Mouse (Mus musculus): ENCODE data around the gene Rbm39. TPM values are rescaled to one million over a fixed set of nuclear protein-coding genes. Genes with fewer than 3 reads are reported as not detected.

The Rbm39 gene
- polyA plus RNA-seq, 1 experiment from 2014 or later: 369 TPM

DNA sequence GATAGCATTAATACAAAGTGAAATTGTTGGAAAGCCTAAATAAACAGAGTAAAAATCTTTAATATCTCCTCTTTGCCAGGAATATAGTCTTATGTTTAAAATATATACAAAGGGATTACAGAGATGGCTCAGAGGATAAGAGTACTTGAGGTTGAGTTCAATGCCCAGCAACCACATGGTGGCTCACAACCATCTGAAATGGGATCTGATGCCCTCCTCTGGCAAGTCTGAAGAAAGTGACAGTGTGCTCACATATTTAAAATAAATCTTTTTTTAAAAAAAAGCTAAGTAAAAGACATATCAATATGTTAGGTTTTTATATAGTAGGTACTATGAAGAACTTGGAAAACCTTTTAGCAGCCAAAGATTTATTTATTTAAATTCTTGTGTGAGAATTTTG lies 28.5 kb downstream of the Rbm39 start:
- H3K27me3 ChIP-seq (replicated peaks; ENCODE audit: control insufficient read depth, insufficient read depth, low read length): no peaks in the 10 kb centered on the region
- peaks cover 25% of the 10 kb centered on the region for H3K36me3 ChIP-seq (ENCODE audit: control insufficient read depth, insufficient read depth, low read length)
- no peak overlapping the region for H3K4me2 ChIP-seq (ENCODE audit: low read length)
- H3K9ac ChIP-seq (ENCODE audit: low read depth, low read length): no peak overlapping the region
- H3K9me3 ChIP-seq (ENCODE audit: control insufficient read depth, low read length): no peaks in the 10 kb centered on the region
- no peak overlapping the region for H3K27ac ChIP-seq (ENCODE audit: low read depth, low read length)
- no peaks in the 10 kb centered on the region for H3K4me1 ChIP-seq (ENCODE audit: control insufficient read depth, insufficient read depth, low read depth, low read length)
- H3K4me3 ChIP-seq (ENCODE audit: low read length): no peak overlapping the region
- no peak for ATAC-seq

DNA sequence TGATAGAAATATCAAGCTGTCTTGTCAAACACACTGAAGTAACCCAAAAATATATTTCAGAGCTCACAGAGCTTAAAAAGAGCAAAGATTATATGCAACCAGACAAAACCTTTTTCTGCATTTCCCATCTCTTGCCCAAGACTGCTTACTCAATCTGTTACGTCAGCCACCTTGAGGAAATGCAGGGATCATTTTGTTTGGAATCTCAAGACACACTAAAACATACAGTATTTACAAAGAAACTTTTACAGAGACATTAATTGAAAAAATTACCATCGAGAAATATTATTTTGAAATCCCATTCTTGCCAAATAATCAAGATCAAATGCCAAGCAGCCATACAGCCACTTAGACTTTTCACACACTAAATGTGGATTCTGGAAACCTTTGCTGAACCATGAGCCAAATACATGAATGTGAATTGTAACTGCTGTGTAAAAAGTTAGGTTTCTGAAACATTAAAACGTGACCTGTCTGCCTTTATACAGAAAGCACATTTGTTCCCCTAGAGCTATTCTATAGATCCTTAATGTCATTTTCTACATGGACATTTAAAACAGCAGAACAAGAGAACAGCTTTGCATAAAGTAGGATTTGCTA lies 32.6 kb downstream of the Rbm39 start:
- Histone ChIP-seq H3K36me3 (ENCODE audit: control insufficient read depth, insufficient read depth, low read length) (peaks cover 19% of the 10 kb centered on the region), H3K4me1 (ENCODE audit: control insufficient read depth, insufficient read depth, low read depth, low read length) (peaks cover 12% of the 10 kb centered on the region), H3K27me3 (replicated peaks; ENCODE audit: control insufficient read depth, insufficient read depth, low read length) (no peaks in the 10 kb centered on the region), H3K9me3 (ENCODE audit: control insufficient read depth, low read length) (no peaks in the 10 kb centered on the region), H3K27ac (ENCODE audit: low read depth, low read length) (no peak overlapping the region), H3K4me3 (ENCODE audit: low read length) (no peak overlapping the region), H3K4me2 (ENCODE audit: low read length) (no peak overlapping the region), H3K9ac (ENCODE audit: low read depth, low read length) (no peak overlapping the region)
- ATAC-seq: no peak
- 92% methylated on average over 3 of the region's 3 CpGs for WGBS

DNA sequence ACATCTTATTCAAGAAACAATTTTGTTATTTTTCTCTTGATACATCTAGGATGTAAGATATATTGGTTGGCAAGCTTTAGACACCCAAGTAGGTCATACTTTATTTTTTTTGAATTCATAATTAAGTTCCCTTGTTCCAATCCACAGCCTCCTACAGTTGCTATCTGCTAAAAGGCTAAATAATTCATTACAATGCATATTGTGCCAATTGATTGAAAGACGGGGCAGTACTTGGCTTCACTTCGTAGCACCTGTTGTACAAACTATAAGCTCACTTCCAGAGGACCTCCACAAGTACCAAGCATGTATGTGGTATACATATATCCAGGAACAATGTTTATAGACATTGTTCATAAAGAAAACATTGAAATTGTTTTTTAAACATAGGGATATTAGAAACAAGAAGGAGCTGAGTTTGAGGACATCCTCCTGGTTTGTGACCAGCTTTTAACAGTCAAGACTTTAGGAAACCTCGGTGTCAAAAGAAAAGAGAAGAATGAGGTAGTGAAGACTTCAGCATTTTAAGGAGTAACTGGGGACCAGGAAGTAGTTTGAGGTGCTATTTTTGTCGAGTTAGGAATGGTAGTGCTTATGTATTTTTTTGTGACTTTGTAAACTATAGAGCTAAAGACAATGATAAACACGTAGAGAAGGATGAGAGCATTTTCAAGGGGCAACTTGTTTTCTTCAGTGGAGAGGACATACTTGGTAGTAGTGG lies 33.6 kb downstream of the Rbm39 start:
- Histone ChIP-seq H3K4me1 (ENCODE audit: control insufficient read depth, insufficient read depth, low read depth, low read length) (peaks cover 12% of the 10 kb centered on the region), H3K27ac (ENCODE audit: low read depth, low read length) (no peak overlapping the region), H3K9ac (ENCODE audit: low read depth, low read length) (no peak overlapping the region), H3K4me2 (ENCODE audit: low read length) (no peak overlapping the region), H3K36me3 (ENCODE audit: control insufficient read depth, insufficient read depth, low read length) (peaks cover 19% of the 10 kb centered on the region), H3K4me3 (ENCODE audit: low read length) (no peak overlapping the region), H3K9me3 (ENCODE audit: control insufficient read depth, low read length) (no peaks in the 10 kb centered on the region), H3K27me3 (replicated peaks; ENCODE audit: control insufficient read depth, insufficient read depth, low read length) (no peaks in the 10 kb centered on the region)
- WGBS: 65% methylated on average over 5 of the region's 5 CpGs
- no peak for ATAC-seq

DNA sequence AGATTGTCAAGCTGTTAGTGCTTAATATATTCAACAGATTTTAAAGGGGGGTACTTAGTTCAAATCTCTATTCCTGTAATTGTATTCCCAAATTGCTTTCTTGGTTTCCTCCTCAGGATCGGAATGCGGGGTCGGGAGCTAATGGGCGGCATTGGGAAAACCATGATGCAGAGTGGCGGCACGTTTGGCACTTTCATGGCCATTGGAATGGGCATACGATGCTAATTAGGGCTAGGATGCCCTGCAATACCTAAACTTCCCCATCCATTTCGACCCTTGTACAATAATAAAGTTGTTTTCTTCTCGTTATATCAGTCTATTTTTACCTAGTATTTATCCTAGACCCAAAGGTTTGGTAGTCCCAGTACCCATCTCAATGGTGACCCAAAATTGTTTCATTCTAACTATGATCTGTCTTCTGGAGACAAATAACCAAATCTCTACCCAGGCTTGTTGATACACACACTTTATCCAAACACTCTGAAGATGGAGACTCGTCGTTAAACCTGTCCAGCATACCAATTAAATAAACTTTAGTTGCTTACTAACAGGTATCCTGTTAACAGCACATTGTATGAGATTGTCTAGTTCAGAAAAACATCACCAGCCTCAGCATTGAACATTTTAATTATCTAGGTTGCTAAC lies 34.4 kb downstream of the Rbm39 start:
- H3K27ac ChIP-seq (ENCODE audit: low read depth, low read length): no peak overlapping the region
- no peaks in the 10 kb centered on the region for H3K9me3 ChIP-seq (ENCODE audit: control insufficient read depth, low read length)
- WGBS: 62% methylated on average over 11 of the region's 11 CpGs
- no peaks in the 10 kb centered on the region for H3K27me3 ChIP-seq (replicated peaks; ENCODE audit: control insufficient read depth, insufficient read depth, low read length)
- H3K4me3 ChIP-seq (ENCODE audit: low read length): no peak overlapping the region
- peak overlapping the region; percentile 60 for H3K4me2 ChIP-seq (ENCODE audit: low read length)
- peaks cover 19% of the 10 kb centered on the region for H3K36me3 ChIP-seq (ENCODE audit: control insufficient read depth, insufficient read depth, low read length)
- no peak overlapping the region for H3K9ac ChIP-seq (ENCODE audit: low read depth, low read length)
- no peak for ATAC-seq
- peaks cover 12% of the 10 kb centered on the region for H3K4me1 ChIP-seq (ENCODE audit: control insufficient read depth, insufficient read depth, low read depth, low read length)

DNA sequence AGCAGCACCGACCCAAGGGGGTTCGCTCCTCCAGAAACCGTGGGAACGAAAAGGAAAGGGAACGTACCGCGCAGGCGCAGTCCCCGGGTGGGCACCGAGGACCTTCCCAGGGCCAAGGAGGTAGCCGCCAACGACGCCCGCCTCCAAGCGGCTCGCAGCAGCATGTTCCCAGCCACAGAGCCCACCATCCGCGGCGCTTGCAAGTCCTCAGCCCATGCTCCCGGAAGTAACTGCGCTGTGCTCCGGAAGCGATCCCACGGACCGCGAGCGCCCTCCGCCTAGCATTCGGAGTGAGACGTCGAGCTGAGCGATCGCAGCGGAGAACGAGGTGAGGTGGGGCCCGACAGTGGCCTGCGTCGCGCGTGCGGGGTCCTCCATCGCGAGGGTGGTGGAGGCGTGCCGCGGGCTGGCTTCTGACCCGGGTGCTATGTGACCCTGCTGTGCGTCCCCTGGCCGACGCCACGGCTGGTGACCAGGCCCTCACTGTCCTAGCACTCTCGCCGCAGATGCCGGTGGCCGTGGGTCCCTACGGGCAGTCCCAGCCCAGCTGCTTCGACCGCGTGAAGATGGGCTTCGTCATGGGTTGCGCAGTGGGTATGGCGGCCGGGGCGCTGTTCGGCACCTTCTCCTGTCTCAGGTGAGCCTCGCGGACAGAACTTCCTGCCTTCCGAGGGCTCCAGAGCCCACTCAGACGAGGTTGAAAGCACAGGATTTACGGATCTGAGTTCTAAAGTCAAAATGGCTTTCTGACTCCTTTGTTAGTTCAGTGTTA lies 35.9 kb downstream of the Rbm39 start, which contains the start of the genes Romo1 and Nfs1:
TSS of gene Romo1 (plus strand) at position 87 of the 772 bp plus-strand sequence.
TSS of gene Nfs1 (minus strand) at position 234 of the 772 bp plus-strand sequence.
- Histone ChIP-seq H3K36me3 (ENCODE audit: control insufficient read depth, insufficient read depth, low read length) (peaks cover 14% of the 10 kb centered on the region), H3K27me3 (replicated peaks; ENCODE audit: control insufficient read depth, insufficient read depth, low read length) (no peaks in the 10 kb centered on the region), H3K27ac (ENCODE audit: low read depth, low read length) (peak within 1 kb of the TSS; percentile 93), H3K4me3 (ENCODE audit: low read length) (peak within 1 kb of the TSS; percentile 92), H3K9me3 (ENCODE audit: control insufficient read depth, low read length) (no peaks in the 10 kb centered on the region), H3K4me2 (ENCODE audit: low read length) (peak within 1 kb of the TSS; percentile 60), H3K9ac (ENCODE audit: low read depth, low read length) (peak within 1 kb of the TSS; percentile 91), H3K4me1 (ENCODE audit: control insufficient read depth, insufficient read depth, low read depth, low read length) (peaks cover 12% of the 10 kb centered on the region)
- WGBS: 0% methylated on average over 60 of the region's 70 CpGs
- ATAC-seq: peak; percentile 100

DNA sequence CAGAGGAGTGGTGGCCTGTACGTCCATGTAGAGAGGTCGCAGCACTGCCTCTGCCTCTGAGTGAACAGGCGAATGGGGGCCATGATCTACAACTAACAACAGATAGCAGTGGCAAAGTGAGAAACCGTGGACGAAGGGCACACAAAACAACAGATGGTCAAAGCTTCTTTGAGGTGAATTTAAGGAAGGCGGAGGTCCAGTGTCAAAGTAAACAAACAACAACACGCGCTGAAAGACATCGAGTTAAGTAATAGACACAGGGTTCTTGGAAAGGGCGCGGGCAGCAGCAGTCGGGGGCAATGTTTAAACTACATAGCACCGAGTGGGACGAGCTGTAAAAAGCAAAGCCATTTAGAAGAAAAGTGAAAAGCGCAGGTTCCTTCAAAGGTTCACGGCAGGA lies 36.7 kb downstream of the Rbm39 start:
- no peaks in the 10 kb centered on the region for H3K27me3 ChIP-seq (replicated peaks; ENCODE audit: control insufficient read depth, insufficient read depth, low read length)
- H3K36me3 ChIP-seq (ENCODE audit: control insufficient read depth, insufficient read depth, low read length): peaks cover 8% of the 10 kb centered on the region
- H3K27ac ChIP-seq (ENCODE audit: low read depth, low read length): peak overlapping the region; percentile 93
- peak overlapping the region; percentile 92 for H3K4me3 ChIP-seq (ENCODE audit: low read length)
- H3K4me1 ChIP-seq (ENCODE audit: control insufficient read depth, insufficient read depth, low read depth, low read length): peaks cover 12% of the 10 kb centered on the region
- WGBS: 2% methylated on average over 16 of the region's 16 CpGs
- H3K9ac ChIP-seq (ENCODE audit: low read depth, low read length): peak overlapping the region; percentile 91
- H3K9me3 ChIP-seq (ENCODE audit: control insufficient read depth, low read length): no peaks in the 10 kb centered on the region
- ATAC-seq: no peak
- H3K4me2 ChIP-seq (ENCODE audit: low read length): peak overlapping the region; percentile 60

DNA sequence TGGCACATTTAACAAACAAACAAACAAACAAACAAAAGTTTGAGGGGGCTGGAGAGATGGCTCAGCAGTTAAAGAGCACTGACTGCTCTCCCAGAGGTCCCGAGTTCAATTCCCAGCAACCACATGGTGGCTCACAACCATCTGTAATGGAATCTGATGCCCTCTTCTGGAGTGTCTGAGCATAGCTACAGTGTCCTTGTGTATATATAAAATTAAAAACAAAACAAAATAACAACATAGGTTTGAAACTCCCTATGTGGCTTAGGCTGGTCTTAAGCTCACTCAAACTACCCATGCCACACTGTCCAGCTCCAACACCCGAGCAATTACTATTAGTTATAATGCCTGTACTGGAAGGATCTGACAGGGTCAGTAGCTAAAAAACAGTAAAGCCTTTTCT lies 37.2 kb downstream of the Rbm39 start:
- Histone ChIP-seq H3K4me3 (ENCODE audit: low read length) (no peak overlapping the region), H3K9me3 (ENCODE audit: control insufficient read depth, low read length) (no peaks in the 10 kb centered on the region), H3K27ac (ENCODE audit: low read depth, low read length) (no peak overlapping the region), H3K4me1 (ENCODE audit: control insufficient read depth, insufficient read depth, low read depth, low read length) (peaks cover 12% of the 10 kb centered on the region), H3K9ac (ENCODE audit: low read depth, low read length) (no peak overlapping the region), H3K36me3 (ENCODE audit: control insufficient read depth, insufficient read depth, low read length) (peaks cover 4% of the 10 kb centered on the region), H3K4me2 (ENCODE audit: low read length) (peak overlapping the region; percentile 60), H3K27me3 (replicated peaks; ENCODE audit: control insufficient read depth, insufficient read depth, low read length) (no peaks in the 10 kb centered on the region)
- ATAC-seq: no peak
- WGBS: 90% methylated on average over 2 of the region's 2 CpGs

DNA sequence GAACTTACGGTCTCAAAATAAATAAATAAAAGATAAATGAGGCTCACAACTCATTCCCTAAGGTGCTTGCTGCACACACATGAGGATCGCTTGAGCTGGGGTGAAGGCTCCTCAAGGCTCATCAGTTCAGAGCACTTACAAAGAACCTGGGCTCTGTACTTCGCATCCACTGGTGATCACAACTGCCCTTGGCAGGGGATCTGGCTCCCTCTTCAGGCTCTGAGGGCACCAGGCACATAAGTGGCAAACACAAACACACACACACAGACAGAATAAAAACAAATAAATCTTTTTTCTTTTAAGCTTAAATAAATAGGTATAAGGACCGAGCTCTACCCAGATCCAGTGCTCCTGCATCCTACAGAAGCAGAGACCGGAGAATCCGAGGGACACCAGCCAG lies 44.3 kb downstream of the Rbm39 start:
- H3K9ac ChIP-seq (ENCODE audit: low read depth, low read length): no peak overlapping the region
- no peaks in the 10 kb centered on the region for H3K4me1 ChIP-seq (ENCODE audit: control insufficient read depth, insufficient read depth, low read depth, low read length)
- no peaks in the 10 kb centered on the region for H3K9me3 ChIP-seq (ENCODE audit: control insufficient read depth, low read length)
- H3K4me3 ChIP-seq (ENCODE audit: low read length): no peak overlapping the region
- no peaks in the 10 kb centered on the region for H3K27me3 ChIP-seq (replicated peaks; ENCODE audit: control insufficient read depth, insufficient read depth, low read length)
- H3K27ac ChIP-seq (ENCODE audit: low read depth, low read length): no peak overlapping the region
- no peak for ATAC-seq
- WGBS: 87% methylated on average over 6 of the region's 6 CpGs
- no peak overlapping the region for H3K4me2 ChIP-seq (ENCODE audit: low read length)
- H3K36me3 ChIP-seq (ENCODE audit: control insufficient read depth, insufficient read depth, low read length): no peaks in the 10 kb centered on the region; the same call in none of the 2 replicates

DNA sequence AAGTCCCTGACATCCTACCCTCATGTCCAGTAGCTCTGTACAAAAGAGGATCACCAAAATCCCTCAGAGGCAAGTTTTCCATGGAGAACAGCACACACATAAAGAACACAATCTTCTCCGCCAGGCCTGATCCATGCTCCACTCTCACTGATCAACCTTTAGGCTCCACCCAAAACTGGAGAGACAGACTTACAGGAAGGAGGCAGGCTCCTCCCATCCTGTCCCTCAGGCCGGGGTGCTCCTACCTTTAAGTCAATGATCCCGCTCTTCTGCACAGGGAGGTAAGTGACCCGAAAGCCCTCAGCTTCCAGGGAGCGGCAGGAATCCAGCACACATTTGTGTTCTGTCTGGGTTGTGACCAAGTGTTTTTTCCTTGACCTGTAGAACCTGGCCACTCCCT lies 45.9 kb downstream of the Rbm39 start:
- no peaks in the 10 kb centered on the region for H3K4me1 ChIP-seq (ENCODE audit: control insufficient read depth, insufficient read depth, low read depth, low read length)
- H3K27me3 ChIP-seq (replicated peaks; ENCODE audit: control insufficient read depth, insufficient read depth, low read length): no peaks in the 10 kb centered on the region
- H3K4me2 ChIP-seq (ENCODE audit: low read length): no peak overlapping the region
- H3K9me3 ChIP-seq (ENCODE audit: control insufficient read depth, low read length): no peaks in the 10 kb centered on the region
- 94% methylated on average over 5 of the region's 5 CpGs for WGBS
- ATAC-seq: no peak
- H3K9ac ChIP-seq (ENCODE audit: low read depth, low read length): no peak overlapping the region
- no peaks in the 10 kb centered on the region; the same call in none of the 2 replicates for H3K36me3 ChIP-seq (ENCODE audit: control insufficient read depth, insufficient read depth, low read length)
- H3K4me3 ChIP-seq (ENCODE audit: low read length): no peak overlapping the region
- no peak overlapping the region for H3K27ac ChIP-seq (ENCODE audit: low read depth, low read length)
